Mouse (Mus musculus) C2C12 (cell line): Measurements from ENCODE around the gene Tufm. TPM values are rescaled to one million over a fixed set of nuclear protein-coding genes. Genes with fewer than 3 reads are reported as not detected.
A peak's percentile ranks its signal among the peaks of the same experiment; 100 is the strongest.

ENCODE experiments used
- H3K27me3 ChIP-seq: one replicate; pipeline ENCODE4 v1.6.1; 2011; ENCODE audit not compliant: control insufficient read depth, insufficient read depth, insufficient read length
- H3K36me3 ChIP-seq: one replicate; pipeline ENCODE4 v1.6.1; 2011; ENCODE audit not compliant: control insufficient read depth, insufficient read depth
- H3K4me3 ChIP-seq: one replicate; pipeline ENCODE4 v1.5.1; 2011; ENCODE audit warnings: mild to moderate bottlenecking, control low read depth; ENCODE audit not compliant: poor library complexity, insufficient read depth, severe bottlenecking
- H3K79me2 ChIP-seq: one replicate; pipeline ENCODE4 v1.6.1; 2011; ENCODE audit not compliant: control insufficient read depth, insufficient read depth
- H3K79me3 ChIP-seq: one replicate; pipeline ENCODE4 v1.6.1; 2011; ENCODE audit warnings: low read depth, control low read depth
- H3ac ChIP-seq: one replicate; pipeline ENCODE3; 2011; ENCODE audit warnings: low read depth; ENCODE audit not compliant: control insufficient read depth, insufficient read length
- CEBPB ChIP-seq: IDR thresholded peaks from one replicate; pipeline ENCODE4 v1.6.1; 2011; ENCODE audit warnings: low read depth, mild to moderate bottlenecking, control low read depth, moderate library complexity
- CTCF ChIP-seq: IDR thresholded peaks from one replicate; pipeline ENCODE4 v1.5.1; 2011; ENCODE audit not compliant: control insufficient read depth, insufficient read depth, insufficient read length
- FOSL1 ChIP-seq: IDR thresholded peaks from one replicate; pipeline ENCODE4 v1.8.0; 2011; ENCODE audit warnings: mild to moderate bottlenecking, low read length; ENCODE audit not compliant: poor library complexity, insufficient read depth, severe bottlenecking
- MAX ChIP-seq: IDR thresholded peaks from one replicate; pipeline ENCODE4 v1.6.1; 2011; ENCODE audit warnings: mild to moderate bottlenecking, control low read depth
- MYOD1 ChIP-seq: IDR thresholded peaks from one replicate; pipeline ENCODE4 v1.6.1; 2011; ENCODE audit warnings: low read depth; ENCODE audit not compliant: control insufficient read depth, insufficient read length
- MYOG ChIP-seq: IDR thresholded peaks from one replicate; pipeline ENCODE4 v1.6.1; 2011; ENCODE audit not compliant: control insufficient read depth, insufficient read length; ENCODE audit errors: extremely low read depth
- USF1 ChIP-seq: IDR thresholded peaks from one replicate; pipeline ENCODE4 v1.6.1; 2011; ENCODE audit warnings: low read depth, mild to moderate bottlenecking, control low read depth, moderate library complexity
- polyA plus RNA-seq: library from polyadenylated mRNA; unstranded; fragments of >200 nt; fragmentation: generic; extraction: Trizol; gene quantifications from one replicate; pipeline ENCODE4 v1.2.1, GENCODE M21; 2012; ENCODE audit warnings: missing spikeins

The Tufm gene
- polyA plus RNA-seq, 1 experiment = 200 TPM

GRCm38 (mm10) chr7:126502751-126503150 is 15.6 kb downstream of the Tufm start:
- TF ChIP-seq USF1 = no peak
- TF ChIP-seq FOSL1 = no peak
- no peak for TF ChIP-seq CTCF
- no peak for TF ChIP-seq CEBPB
- TF ChIP-seq MAX = no peak
- TF ChIP-seq MYOD1 = no peak
- TF ChIP-seq MYOG = no peak
- Histone ChIP-seq H3ac (peak overlapping the region; percentile 99), H3K27me3 (no peaks in the 10 kb centered on the region)

DNA sequence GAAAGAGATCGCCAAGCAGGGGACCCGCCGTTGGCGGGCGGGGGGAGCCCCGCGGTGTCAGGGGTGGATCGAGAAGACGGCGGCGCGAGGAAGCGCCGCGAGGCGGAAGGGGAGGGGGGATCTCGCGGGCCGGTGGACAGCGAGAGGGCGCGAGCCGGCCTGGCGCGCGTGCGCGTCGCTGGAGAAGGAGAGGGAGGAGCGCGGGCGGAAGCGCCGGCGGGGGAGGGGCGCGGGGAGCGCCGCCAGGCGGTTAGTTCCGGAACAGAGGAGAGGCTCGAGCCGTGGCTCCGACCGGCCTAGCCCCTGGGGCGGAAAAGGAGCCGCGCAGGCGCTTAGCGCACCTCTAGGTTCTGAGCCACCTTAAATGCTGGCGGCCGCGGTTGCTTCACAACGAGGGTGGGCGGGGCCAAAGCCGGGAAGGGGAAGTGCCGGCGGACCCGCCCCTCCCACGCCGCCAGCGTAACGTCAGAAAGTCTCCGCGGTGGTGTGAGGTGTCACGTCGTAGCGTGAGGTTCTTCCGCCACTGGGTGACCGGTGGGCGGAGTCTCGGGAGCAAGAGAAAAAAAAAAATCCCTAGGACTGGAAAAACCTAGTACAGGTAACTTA is 16.2 kb downstream of the Tufm start, which contains the start of gene Atxn2l:
Atxn2l (minus strand) TSS at position 165 of the 606 bp plus-strand sequence.
- Histone ChIP-seq H3K27me3 (no peaks in the 10 kb centered on the region), H3ac (peak within 1 kb of the TSS; percentile 99), H3K79me3 (peaks cover 32% of the 10 kb centered on the region), H3K79me2 (peaks cover 43% of the 10 kb centered on the region), H3K36me3 (peaks cover 28% of the 10 kb centered on the region), H3K4me3 (peak within 1 kb of the TSS; percentile 96)
- TF ChIP-seq FOSL1 (no peak), MYOD1 (no peak), MAX (peak; percentile 56), USF1 (no peak), CEBPB (peak; percentile 38), CTCF (peak; percentile 68), MYOG (no peak)

More at GRCm38 (mm10) chr7:126502751-126503150, 15.6 kb downstream of the Tufm start:
- Histone ChIP-seq H3K79me2 (peaks cover 49% of the 10 kb centered on the region), H3K4me3 (peak overlapping the region; percentile 96), H3K79me3 (peaks cover 34% of the 10 kb centered on the region), H3K36me3 (peaks cover 35% of the 10 kb centered on the region)

DNA sequence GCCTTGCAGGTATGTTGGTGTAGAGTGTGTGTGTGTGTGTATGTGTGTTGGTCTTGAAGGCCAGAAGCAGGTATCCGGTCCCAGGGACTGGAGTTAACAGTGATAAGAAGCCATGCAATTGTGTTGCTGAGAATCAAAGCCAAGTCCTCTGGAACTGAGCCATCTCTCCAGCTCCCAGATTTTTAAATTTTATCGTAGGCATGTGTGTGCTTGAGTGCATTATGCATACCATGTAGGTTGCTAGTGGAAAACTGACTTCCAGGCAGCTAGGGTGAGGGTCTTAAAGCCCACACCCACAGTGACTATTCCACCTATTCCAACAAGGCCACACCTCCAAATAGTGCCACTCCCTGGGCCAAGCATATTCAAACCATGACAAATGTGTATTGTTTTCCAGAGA is 17.8 kb downstream of the Tufm start:
- H3K79me2 ChIP-seq = peaks cover 28% of the 10 kb centered on the region
- H3K4me3 ChIP-seq = no peak overlapping the region
- H3K36me3 ChIP-seq = peaks cover 15% of the 10 kb centered on the region
- TF ChIP-seq CEBPB = no peak
- TF ChIP-seq MAX = no peak
- no peak for TF ChIP-seq FOSL1
- no peak for TF ChIP-seq MYOG
- no peaks in the 10 kb centered on the region for H3K27me3 ChIP-seq
- no peak overlapping the region for H3ac ChIP-seq
- peaks cover 20% of the 10 kb centered on the region for H3K79me3 ChIP-seq

GRCm38 (mm10) chr7:126507126-126507778 is 20.1 kb downstream of the Tufm start:
- no peaks in the 10 kb centered on the region for H3K79me3 ChIP-seq
- H3ac ChIP-seq = no peak overlapping the region
- H3K27me3 ChIP-seq = no peaks in the 10 kb centered on the region
- no peaks in the 10 kb centered on the region for H3K36me3 ChIP-seq
- H3K4me3 ChIP-seq = no peak overlapping the region
- H3K79me2 ChIP-seq = peaks cover 5% of the 10 kb centered on the region
- TF ChIP-seq FOSL1 (no peak), CEBPB (no peak), MYOG (no peak), USF1 (no peak), MYOD1 (no peak), CTCF (no peak), MAX (no peak)

GRCm38 (mm10) chr7:126511287-126511686 is 24.1 kb downstream of the Tufm start:
- Histone ChIP-seq H3K36me3 (no peaks in the 10 kb centered on the region), H3K79me2 (no peaks in the 10 kb centered on the region), H3K27me3 (peaks cover 9% of the 10 kb centered on the region), H3K4me3 (no peak overlapping the region), H3K79me3 (no peaks in the 10 kb centered on the region), H3ac (no peak overlapping the region)
- TF ChIP-seq CTCF (no peak), CEBPB (no peak), FOSL1 (no peak), USF1 (no peak)

DNA sequence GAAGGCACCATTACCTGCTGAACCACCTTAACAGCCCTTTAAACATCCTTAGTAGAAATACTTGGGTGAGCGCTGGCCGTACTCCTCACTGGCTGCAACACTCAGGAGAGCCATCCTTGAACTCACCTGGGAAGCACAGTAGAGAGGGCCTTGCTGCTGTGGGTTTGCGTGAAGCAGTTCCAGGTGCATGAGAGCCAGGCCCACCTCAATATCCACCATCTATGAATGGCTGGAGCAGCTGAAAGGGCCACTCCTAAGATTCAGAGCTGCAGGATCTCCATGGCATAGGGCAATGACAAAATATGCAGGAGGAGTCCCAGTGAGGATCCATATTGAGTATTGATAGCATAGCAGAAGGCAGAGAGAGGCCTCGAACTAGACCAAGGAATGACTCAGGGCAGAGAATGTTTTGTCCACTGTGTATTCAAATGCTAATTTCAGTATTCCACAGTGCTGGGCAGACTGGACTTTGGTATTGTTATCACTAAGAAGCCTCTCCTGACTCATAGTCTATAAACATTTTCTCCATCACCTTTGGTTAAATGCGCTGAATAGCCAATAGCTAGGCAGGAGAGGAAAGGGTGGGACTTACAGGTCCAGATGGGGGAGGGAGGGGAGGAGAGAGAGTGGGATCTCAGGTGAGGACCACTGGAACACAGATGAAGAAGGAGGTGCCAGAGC is 31.2 kb downstream of the Tufm start:
- no peaks in the 10 kb centered on the region for H3K79me2 ChIP-seq
- no peaks in the 10 kb centered on the region for H3K36me3 ChIP-seq
- H3ac ChIP-seq = no peak overlapping the region
- no peak for TF ChIP-seq FOSL1
- no peak overlapping the region for H3K4me3 ChIP-seq
- no peaks in the 10 kb centered on the region for H3K79me3 ChIP-seq
- H3K27me3 ChIP-seq = peaks cover 25% of the 10 kb centered on the region
